Mouse (Mus musculus) heart, embryonic 15.5 days (tissue): ENCODE results near the gene Nap1l5. TPM values are rescaled to one million over a fixed set of nuclear protein-coding genes. Genes with fewer than 3 reads are reported as not detected.
"Not testable (repeated sequence)": the region's sequence is repeated elsewhere in the genome, so short reads cannot be mapped to it uniquely, and the experiment has no call there.

Source experiments
- ATAC-seq: fragments of 200-750 bp; cut with Nextera tagmentation; replicated peaks from 2 replicates; pipeline ENCODE4 v1.8.0; 2017; ENCODE audit warnings: low read depth, moderate TSS enrichment; ENCODE audit not compliant: insufficient number of reproducible peaks, insufficient read depth, low FRiP score
- H3K27ac ChIP-seq: fragments of 300-500 bp; sonication (generic); 2 replicates; pipeline ENCODE4 v1.5.1; 2015; ENCODE audit warnings: mild to moderate bottlenecking, inconsistent platforms
- H3K27me3 ChIP-seq: fragments of 300-500 bp; sonication (generic); 2 replicates; pipeline ENCODE4 v1.6.1; 2015; ENCODE audit warnings: inconsistent platforms
- H3K36me3 ChIP-seq: fragments of 300-500 bp; sonication (generic); 2 replicates; pipeline ENCODE4 v1.6.1; 2015; ENCODE audit warnings: mild to moderate bottlenecking, inconsistent platforms
- H3K4me1 ChIP-seq: fragments of 300-500 bp; sonication (generic); replicated peaks from 2 replicates; pipeline ENCODE4 v1.6.1; 2015; ENCODE audit warnings: inconsistent platforms
- H3K4me2 ChIP-seq: fragments of 300-500 bp; sonication (generic); 2 replicates; pipeline ENCODE4 v1.6.1; 2015; ENCODE audit warnings: inconsistent platforms, mild to moderate bottlenecking, moderate library complexity
- H3K4me3 ChIP-seq: fragments of 300-500 bp; sonication (generic); 2 replicates; pipeline ENCODE4 v1.5.1; 2015; ENCODE audit warnings: mild to moderate bottlenecking, inconsistent platforms
- H3K9ac ChIP-seq: fragments of 300-500 bp; sonication (generic); 2 replicates; pipeline ENCODE4 v1.6.1; 2015; ENCODE audit warnings: mild to moderate bottlenecking, inconsistent platforms
- H3K9me3 ChIP-seq: fragments of 300-500 bp; sonication (generic); replicated peaks from 2 replicates; pipeline ENCODE4 v1.6.1; 2016; ENCODE audit warnings: inconsistent platforms
- WGBS: fragments of 180-500 bp; shearing (Covaris S2); methylation state at CpG from one replicate; pipeline ENCODE4 v1.1.7; 2015; ENCODE audit warnings: mixed read lengths; 5-methylcytosine and 5-hydroxymethylcytosine counted together
- polyA plus RNA-seq: library from polyadenylated mRNA; unstranded; fragments of >200 nt; fragmentation: Nextera tagmentation; extraction: Ambion mirVana; gene quantifications from 2 replicates; pipeline ENCODE4 v1.2.1, GENCODE M21; 2015

The Nap1l5 gene
- polyA plus RNA-seq, 1 experiment from 2014 or later = 1.1 TPM

GRCm38 (mm10) chr6:58879572-58879971, 27.3 kb downstream of the Nap1l5 start:
- Histone ChIP-seq H3K4me1 (peaks cover 7% of the 10 kb centered on the region), H3K27ac (peak overlapping the region; percentile 14; the same call in 1 of the 2 replicates), H3K36me3 (peaks cover 35% of the 10 kb centered on the region), H3K4me2 (no peak overlapping the region), H3K4me3 (no peak overlapping the region), H3K9ac (no peak overlapping the region), H3K27me3 (no peaks in the 10 kb centered on the region), H3K9me3 (no peaks in the 10 kb centered on the region)
- 48% methylated on average over 4 of the region's 4 CpGs for WGBS
- peak; percentile 45; the same call in 1 of the 2 replicates for ATAC-seq

- 57% methylated on average over 6 of the region's 6 CpGs for WGBS
- peak overlapping the region; percentile 17; the same call in 1 of the 2 replicates for H3K27ac ChIP-seq
- peaks cover 15% of the 10 kb centered on the region for H3K4me1 ChIP-seq
- not testable (repeated sequence) for H3K4me2 ChIP-seq, ATAC-seq, H3K9me3 ChIP-seq, H3K36me3 ChIP-seq, H3K27me3 ChIP-seq, H3K9ac ChIP-seq, H3K4me3 ChIP-seq
Measured at GRCm38 (mm10) chr6:58867858-58868257, 39.0 kb downstream of the Nap1l5 start.

DNA sequence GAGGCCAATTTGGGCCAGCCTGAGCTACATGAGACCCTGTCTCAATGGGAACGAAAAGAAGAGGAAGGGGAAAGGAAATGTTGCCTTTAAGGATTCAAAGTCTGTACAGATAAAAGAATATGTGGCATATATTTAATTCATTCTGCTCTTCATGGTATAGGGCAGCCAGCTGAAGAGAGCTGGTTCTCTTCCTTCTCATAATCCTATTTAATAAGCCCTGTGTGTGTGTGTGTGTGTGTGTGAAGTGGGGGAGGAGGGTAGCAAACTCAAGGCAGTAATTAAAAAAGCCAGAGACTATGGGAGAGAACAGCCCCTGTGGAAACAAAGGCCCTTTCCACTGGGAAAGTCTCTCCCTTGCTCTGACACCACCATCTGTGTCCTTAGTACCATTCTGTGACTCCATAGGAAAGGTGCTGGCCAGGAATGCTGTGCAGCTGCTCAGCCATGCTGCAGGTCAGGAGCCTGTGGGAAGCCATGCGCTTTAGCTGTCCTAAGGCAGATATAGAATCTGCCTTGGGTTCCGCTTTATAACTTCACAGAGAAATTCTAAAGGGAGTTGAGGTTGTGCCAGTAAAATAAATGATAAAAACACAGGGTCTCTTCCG, 43.1 kb downstream of the Nap1l5 start:
- H3K9me3 ChIP-seq = no peaks in the 10 kb centered on the region
- 66% methylated on average over 4 of the region's 4 CpGs for WGBS
- peak overlapping the region; percentile 50 for H3K4me2 ChIP-seq
- peak overlapping the region; percentile 34; the same call in 1 of the 2 replicates for H3K9ac ChIP-seq
- H3K4me3 ChIP-seq = peak overlapping the region; percentile 33
- ATAC-seq = no peak
- peaks cover 15% of the 10 kb centered on the region for H3K4me1 ChIP-seq
- no peaks in the 10 kb centered on the region for H3K27me3 ChIP-seq
- peaks cover 16% of the 10 kb centered on the region for H3K36me3 ChIP-seq
- H3K27ac ChIP-seq = peak overlapping the region; percentile 76

- Histone ChIP-seq H3K4me2 (peak overlapping the region; percentile 29; the same call in 1 of the 2 replicates), H3K27me3 (no peaks in the 10 kb centered on the region), H3K4me1 (peaks cover 3% of the 10 kb centered on the region), H3K9me3 (no peaks in the 10 kb centered on the region), H3K4me3 (peak overlapping the region; percentile 23; the same call in 1 of the 2 replicates), H3K36me3 (peaks cover 16% of the 10 kb centered on the region), H3K27ac (peak overlapping the region; percentile 83), H3K9ac (no peak overlapping the region)
- WGBS = 46% methylated on average over 9 of the region's 9 CpGs
- peak; percentile 90 for ATAC-seq
Measured at GRCm38 (mm10) chr6:58862446-58862993, 44.4 kb downstream of the Nap1l5 start.

GRCm38 (mm10) chr6:58859517-58859916, 47.4 kb downstream of the Nap1l5 start:
- no peak overlapping the region for H3K4me3 ChIP-seq
- H3K4me2 ChIP-seq = no peak overlapping the region
- H3K36me3 ChIP-seq = peaks cover 16% of the 10 kb centered on the region
- no peaks in the 10 kb centered on the region for H3K27me3 ChIP-seq
- WGBS = 91% methylated on average over 4 of the region's 4 CpGs
- no peak overlapping the region for H3K9ac ChIP-seq
- H3K27ac ChIP-seq = no peak overlapping the region
- H3K4me1 ChIP-seq = peaks cover 13% of the 10 kb centered on the region
- no peaks in the 10 kb centered on the region for H3K9me3 ChIP-seq
- ATAC-seq = no peak

DNA sequence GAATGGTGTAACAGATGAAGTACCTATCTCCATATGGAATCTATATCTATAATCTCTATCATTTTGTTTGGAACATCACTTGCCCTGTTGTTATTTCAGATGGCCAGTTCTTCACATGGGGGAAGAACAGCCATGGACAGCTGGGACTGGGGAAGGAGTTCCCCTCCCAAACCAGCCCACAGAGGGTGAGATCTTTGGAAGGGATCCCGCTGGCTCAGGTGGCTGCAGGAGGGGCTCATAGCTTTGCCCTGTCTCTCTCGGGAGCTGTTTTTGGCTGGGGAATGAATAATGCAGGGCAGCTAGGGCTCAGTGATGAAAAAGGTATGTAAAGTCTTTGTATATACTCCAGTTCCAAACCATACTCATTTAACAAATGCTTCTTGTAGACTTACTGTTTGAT, 50.4 kb downstream of the Nap1l5 start:
- H3K4me1 ChIP-seq = peaks cover 11% of the 10 kb centered on the region
- H3K36me3 ChIP-seq = peaks cover 16% of the 10 kb centered on the region
- 66% methylated on average over 2 of the region's 2 CpGs for WGBS
- no peak for ATAC-seq
- 0 out of 2 replicates have a peak overlapping the region, but pooled peaks have one; percentile 7 for H3K27ac ChIP-seq
- no peak overlapping the region for H3K4me3 ChIP-seq
- no peaks in the 10 kb centered on the region for H3K9me3 ChIP-seq
- no peaks in the 10 kb centered on the region for H3K27me3 ChIP-seq
- H3K4me2 ChIP-seq = no peak overlapping the region
- no peak overlapping the region for H3K9ac ChIP-seq

GRCm38 (mm10) chr6:58855676-58856367, 51.1 kb downstream of the Nap1l5 start:
- Histone ChIP-seq H3K4me2 (no peak overlapping the region), H3K9me3 (no peaks in the 10 kb centered on the region), H3K4me3 (no peak overlapping the region), H3K27me3 (no peaks in the 10 kb centered on the region), H3K9ac (no peak overlapping the region), H3K27ac (no peak overlapping the region), H3K36me3 (peaks cover 14% of the 10 kb centered on the region), H3K4me1 (peaks cover 11% of the 10 kb centered on the region)
- no peak for ATAC-seq
- WGBS = 82% methylated on average over 10 of the region's 10 CpGs

Other genes with a start within 250 kb of the Nap1l5 start
- 40.5 and 47.1 TPM in 2 replicates for gene Herc3, start 75.6 kb downstream of the Nap1l5 start, polyA plus RNA-seq
- 9.1 and 9.3 TPM in 2 replicates for gene Fam13a, start 117.5 kb upstream of the Nap1l5 start, polyA plus RNA-seq